Mouse (Mus musculus) CD8-positive naive resting alpha-beta T cell, adult 57 days (primary cell): ENCODE results near the gene Gm13697. TPM values are rescaled to one million over a fixed set of nuclear protein-coding genes. Genes with fewer than 3 reads are reported as not detected.

Experiments used
- total RNA-seq: library from RNA; stranded (reverse); gene quantifications from one replicate; pipeline ENCODE4 v1.2.4, GENCODE M21; 2023

The Gm13697 gene
- 3.2 TPM for total RNA-seq

DNA sequence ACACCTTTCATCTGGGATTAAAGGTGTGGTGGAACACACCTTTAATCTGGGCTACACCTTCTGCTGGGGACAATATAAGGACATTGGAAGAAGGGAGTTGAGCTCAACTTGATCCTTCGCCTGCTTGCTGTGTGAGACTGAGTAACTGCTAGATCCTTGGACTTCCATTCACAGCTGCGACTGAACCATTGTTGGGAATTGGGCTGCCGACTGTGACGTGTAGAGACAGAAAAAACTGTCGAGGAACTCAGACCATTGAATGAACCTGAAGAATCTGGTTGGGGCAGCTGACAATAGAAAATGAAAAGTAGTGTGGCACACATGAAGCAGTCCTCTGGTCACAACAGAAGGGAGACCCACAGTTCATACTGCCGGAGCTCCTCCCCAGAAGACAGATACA lies at the start of gene Gm13697:
TSS of gene Gm13697 (plus strand) at position 301 of the 400 bp plus-strand sequence.

DNA sequence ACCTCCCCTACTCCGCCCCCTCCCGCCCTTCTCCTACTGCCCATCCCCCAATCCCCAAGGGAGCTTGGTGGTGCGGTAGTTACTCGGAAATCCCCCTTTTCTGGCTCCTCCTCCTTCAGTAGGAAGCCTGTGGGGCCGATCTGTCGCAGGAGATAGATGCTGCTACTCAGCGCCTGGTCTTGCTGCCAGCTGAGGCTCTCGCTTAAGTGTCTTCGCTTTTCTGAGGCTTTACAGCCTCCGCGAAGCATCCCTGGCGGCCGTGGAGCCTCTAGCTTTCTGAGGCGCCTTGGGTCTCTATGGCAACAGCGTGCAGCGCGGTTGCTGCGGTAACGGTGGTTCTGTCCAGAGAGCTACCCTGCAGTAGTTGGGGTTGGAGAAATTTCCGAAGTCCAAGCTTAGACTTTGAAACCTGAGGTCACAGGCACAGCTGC lies 43.6 kb upstream of the Gm13697 start, which contains the start of gene Zswim2:
TSS of gene Zswim2 (minus strand) at position 298 of the 431 bp plus-strand sequence.

DNA sequence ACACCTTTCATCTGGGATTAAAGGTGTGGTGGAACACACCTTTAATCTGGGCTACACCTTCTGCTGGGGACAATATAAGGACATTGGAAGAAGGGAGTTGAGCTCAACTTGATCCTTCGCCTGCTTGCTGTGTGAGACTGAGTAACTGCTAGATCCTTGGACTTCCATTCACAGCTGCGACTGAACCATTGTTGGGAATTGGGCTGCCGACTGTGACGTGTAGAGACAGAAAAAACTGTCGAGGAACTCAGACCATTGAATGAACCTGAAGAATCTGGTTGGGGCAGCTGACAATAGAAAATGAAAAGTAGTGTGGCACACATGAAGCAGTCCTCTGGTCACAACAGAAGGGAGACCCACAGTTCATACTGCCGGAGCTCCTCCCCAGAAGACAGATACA lies 29.1 kb upstream of the Gm13697 start, which contains the start of gene Gm13698:
TSS of gene Gm13698 (plus strand) at position 301 of the 400 bp plus-strand sequence.

DNA sequence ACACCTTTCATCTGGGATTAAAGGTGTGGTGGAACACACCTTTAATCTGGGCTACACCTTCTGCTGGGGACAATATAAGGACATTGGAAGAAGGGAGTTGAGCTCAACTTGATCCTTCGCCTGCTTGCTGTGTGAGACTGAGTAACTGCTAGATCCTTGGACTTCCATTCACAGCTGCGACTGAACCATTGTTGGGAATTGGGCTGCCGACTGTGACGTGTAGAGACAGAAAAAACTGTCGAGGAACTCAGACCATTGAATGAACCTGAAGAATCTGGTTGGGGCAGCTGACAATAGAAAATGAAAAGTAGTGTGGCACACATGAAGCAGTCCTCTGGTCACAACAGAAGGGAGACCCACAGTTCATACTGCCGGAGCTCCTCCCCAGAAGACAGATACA lies 23.3 kb upstream of the Gm13697 start, which contains the start of gene Gm13693:
TSS of gene Gm13693 (plus strand) at position 301 of the 400 bp plus-strand sequence.

DNA sequence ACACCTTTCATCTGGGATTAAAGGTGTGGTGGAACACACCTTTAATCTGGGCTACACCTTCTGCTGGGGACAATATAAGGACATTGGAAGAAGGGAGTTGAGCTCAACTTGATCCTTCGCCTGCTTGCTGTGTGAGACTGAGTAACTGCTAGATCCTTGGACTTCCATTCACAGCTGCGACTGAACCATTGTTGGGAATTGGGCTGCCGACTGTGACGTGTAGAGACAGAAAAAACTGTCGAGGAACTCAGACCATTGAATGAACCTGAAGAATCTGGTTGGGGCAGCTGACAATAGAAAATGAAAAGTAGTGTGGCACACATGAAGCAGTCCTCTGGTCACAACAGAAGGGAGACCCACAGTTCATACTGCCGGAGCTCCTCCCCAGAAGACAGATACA lies 17.5 kb upstream of the Gm13697 start, which contains the start of gene Gm13695:
TSS of gene Gm13695 (plus strand) at position 301 of the 400 bp plus-strand sequence.

DNA sequence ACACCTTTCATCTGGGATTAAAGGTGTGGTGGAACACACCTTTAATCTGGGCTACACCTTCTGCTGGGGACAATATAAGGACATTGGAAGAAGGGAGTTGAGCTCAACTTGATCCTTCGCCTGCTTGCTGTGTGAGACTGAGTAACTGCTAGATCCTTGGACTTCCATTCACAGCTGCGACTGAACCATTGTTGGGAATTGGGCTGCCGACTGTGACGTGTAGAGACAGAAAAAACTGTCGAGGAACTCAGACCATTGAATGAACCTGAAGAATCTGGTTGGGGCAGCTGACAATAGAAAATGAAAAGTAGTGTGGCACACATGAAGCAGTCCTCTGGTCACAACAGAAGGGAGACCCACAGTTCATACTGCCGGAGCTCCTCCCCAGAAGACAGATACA lies 11.7 kb upstream of the Gm13697 start, which contains the start of gene Gm13696:
TSS of gene Gm13696 (plus strand) at position 301 of the 400 bp plus-strand sequence.

DNA sequence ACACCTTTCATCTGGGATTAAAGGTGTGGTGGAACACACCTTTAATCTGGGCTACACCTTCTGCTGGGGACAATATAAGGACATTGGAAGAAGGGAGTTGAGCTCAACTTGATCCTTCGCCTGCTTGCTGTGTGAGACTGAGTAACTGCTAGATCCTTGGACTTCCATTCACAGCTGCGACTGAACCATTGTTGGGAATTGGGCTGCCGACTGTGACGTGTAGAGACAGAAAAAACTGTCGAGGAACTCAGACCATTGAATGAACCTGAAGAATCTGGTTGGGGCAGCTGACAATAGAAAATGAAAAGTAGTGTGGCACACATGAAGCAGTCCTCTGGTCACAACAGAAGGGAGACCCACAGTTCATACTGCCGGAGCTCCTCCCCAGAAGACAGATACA lies 5.9 kb upstream of the Gm13697 start, which contains the start of gene Gm13694:
TSS of gene Gm13694 (plus strand) at position 301 of the 400 bp plus-strand sequence.

DNA sequence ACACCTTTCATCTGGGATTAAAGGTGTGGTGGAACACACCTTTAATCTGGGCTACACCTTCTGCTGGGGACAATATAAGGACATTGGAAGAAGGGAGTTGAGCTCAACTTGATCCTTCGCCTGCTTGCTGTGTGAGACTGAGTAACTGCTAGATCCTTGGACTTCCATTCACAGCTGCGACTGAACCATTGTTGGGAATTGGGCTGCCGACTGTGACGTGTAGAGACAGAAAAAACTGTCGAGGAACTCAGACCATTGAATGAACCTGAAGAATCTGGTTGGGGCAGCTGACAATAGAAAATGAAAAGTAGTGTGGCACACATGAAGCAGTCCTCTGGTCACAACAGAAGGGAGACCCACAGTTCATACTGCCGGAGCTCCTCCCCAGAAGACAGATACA lies 5.7 kb downstream of the Gm13697 start, which contains the start of gene Gm13691:
TSS of gene Gm13691 (plus strand) at position 301 of the 400 bp plus-strand sequence.

Other genes starting within 250 kb of the Gm13697 start
- 0.12 TPM for gene Fam171b, start 172.1 kb upstream of the Gm13697 start, total RNA-seq
- not detected for gene Zswim2, start 43.5 kb upstream of the Gm13697 start, total RNA-seq
- 3.2 TPM for gene Gm13698, start 29.1 kb upstream of the Gm13697 start, total RNA-seq
- gene Gm13693, start 23.2 kb upstream of the Gm13697 start, total RNA-seq, result 3.2 TPM
- gene Gm13695, start 17.4 kb upstream of the Gm13697 start, total RNA-seq, result 3.2 TPM
- 3.2 TPM for gene Gm13696, start 11.6 kb upstream of the Gm13697 start, total RNA-seq
- gene Gm13694, start 5.8 kb upstream of the Gm13697 start, total RNA-seq, result 3.2 TPM
- 3.2 TPM for gene Gm13691, start 5.8 kb downstream of the Gm13697 start, total RNA-seq